Mouse (Mus musculus): Measurements from ENCODE around the gene Colgalt1. TPM values are rescaled to one million over a fixed set of nuclear protein-coding genes. Genes with fewer than 3 reads are reported as not detected.

Colgalt1 gene
- polyA plus RNA-seq, 1 experiment from 2014 or later = 60.4 TPM

DNA sequence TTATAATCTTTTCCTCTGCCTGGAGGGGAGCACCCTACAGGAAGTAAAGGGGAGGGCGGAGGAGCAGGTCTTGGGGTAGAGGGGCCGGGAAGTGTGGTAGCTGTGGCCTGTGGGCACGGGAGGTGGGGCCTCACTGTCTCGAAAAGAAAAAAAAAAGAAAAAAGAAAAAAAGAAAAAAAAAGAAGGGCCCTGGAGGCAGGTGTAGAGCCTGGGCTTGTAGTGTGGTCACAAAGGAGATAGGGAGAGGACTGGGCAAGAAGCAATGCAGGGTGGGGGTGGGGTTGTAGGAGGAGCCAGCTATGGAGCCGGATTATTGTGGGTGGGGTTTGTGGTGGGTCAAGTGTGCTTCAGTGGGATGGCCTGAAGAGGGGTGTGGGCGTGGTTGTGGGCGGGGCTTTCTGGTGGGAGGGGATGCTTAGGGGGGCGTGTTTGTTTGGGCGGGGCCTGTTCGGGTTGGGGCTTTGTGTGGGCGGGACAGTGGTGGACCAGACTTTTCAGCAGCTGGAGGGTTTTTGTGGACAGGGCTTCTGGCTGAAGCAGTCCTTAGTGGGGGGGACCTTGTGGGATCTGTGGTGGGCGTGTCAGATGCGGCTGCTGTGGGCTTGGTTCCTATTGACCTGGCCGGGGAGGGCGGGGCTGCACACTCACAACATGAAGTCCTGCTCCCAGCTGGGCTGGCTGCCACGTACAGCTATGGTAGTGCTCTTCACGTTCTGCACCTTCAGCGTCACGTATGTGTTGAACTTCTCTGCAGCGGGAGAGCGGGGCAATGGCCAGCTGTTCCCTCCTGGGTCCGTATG, 54.7 kb downstream of the Colgalt1 start:
- Histone ChIP-seq H3K27me3 (ENCODE audit: control insufficient read depth, insufficient read depth, low read length) (peaks cover 4% of the 10 kb centered on the region; the same call in 1 of the 2 replicates), H3K4me2 (ENCODE audit: low read length) (peak overlapping the region; percentile 23), H3K9me3 (ENCODE audit: control insufficient read depth, low read length) (no peaks in the 10 kb centered on the region), H3K4me3 (replicated peaks; ENCODE audit: low read depth, low read length) (no peak overlapping the region), H3K4me1 (ENCODE audit: control insufficient read depth, insufficient read depth, low read length) (peaks cover 41% of the 10 kb centered on the region), H3K27ac (replicated peaks; ENCODE audit: low read depth, low read length) (no peak overlapping the region), H3K36me3 (ENCODE audit: control insufficient read depth, insufficient read depth, low read length) (peaks cover 31% of the 10 kb centered on the region), H3K9ac (replicated peaks; ENCODE audit: low read length) (no peak overlapping the region)
- peak; percentile 10; the same call in 1 of the 2 replicates for ATAC-seq (ENCODE audit: low FRiP score, low TSS enrichment)
- DNase-seq = peak; percentile 71
- WGBS = 6% methylated on average over 22 of the region's 22 CpGs

DNA sequence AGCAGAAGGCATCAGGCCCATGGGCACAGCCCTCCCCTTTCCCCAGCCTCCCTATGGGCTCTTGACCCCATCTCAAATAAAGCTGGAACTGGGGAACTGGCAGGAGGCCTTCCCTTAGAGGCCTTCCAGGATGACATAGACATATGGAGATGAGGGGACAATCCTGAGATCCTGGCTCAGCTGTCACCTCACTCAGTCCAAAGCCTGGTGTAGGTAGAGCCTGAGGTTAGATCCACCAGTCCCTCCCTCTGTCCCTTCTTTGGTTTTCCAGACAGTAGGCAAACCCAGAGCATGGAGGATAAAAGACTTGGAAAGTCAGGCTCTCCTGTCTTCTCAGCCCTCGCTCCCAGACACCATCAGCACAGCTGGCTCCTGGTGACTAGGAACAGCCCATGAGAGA, 56.1 kb downstream of the Colgalt1 start:
- ATAC-seq (ENCODE audit: low FRiP score, low TSS enrichment) = no peak
- 19% methylated on average over 1 of the region's 1 CpGs for WGBS
- peaks cover 25% of the 10 kb centered on the region for H3K36me3 ChIP-seq (ENCODE audit: control insufficient read depth, insufficient read depth, low read length)
- peaks cover 4% of the 10 kb centered on the region; the same call in 1 of the 2 replicates for H3K27me3 ChIP-seq (ENCODE audit: control insufficient read depth, insufficient read depth, low read length)
- H3K4me1 ChIP-seq (ENCODE audit: control insufficient read depth, insufficient read depth, low read length) = peaks cover 41% of the 10 kb centered on the region
- peak overlapping the region; percentile 55; the same call in 1 of the 2 replicates for H3K9ac ChIP-seq (replicated peaks; ENCODE audit: low read length)
- no peak for DNase-seq
- H3K4me2 ChIP-seq (ENCODE audit: low read length) = peak overlapping the region; percentile 43
- no peaks in the 10 kb centered on the region for H3K9me3 ChIP-seq (ENCODE audit: control insufficient read depth, low read length)
- no peak overlapping the region for H3K4me3 ChIP-seq (replicated peaks; ENCODE audit: low read depth, low read length)
- H3K27ac ChIP-seq (replicated peaks; ENCODE audit: low read depth, low read length) = peak overlapping the region; percentile 66

DNA sequence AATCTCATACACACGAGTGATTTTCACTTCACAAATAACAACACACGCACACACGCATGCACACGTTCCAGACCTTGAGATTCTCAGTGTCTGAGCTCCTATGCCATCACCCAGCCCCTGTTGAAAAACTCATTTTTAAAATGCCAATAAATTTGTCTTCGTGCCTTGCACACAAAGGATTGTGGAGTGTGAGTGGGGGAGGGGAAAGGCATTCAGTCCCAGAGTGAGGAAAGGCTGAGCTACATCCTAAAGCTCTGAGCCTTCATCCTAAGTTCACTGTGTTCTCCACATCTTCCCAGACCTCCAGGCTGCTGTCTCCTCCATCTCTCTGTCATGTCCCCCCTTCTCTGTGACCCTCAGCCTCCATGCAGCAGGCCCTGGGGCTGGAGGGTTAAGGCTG, 56.5 kb downstream of the Colgalt1 start:
- Histone ChIP-seq H3K4me3 (replicated peaks; ENCODE audit: low read depth, low read length) (no peak overlapping the region), H3K9ac (replicated peaks; ENCODE audit: low read length) (peak overlapping the region; percentile 55), H3K36me3 (ENCODE audit: control insufficient read depth, insufficient read depth, low read length) (peaks cover 21% of the 10 kb centered on the region), H3K27ac (replicated peaks; ENCODE audit: low read depth, low read length) (peak overlapping the region; percentile 66), H3K4me1 (ENCODE audit: control insufficient read depth, insufficient read depth, low read length) (peaks cover 44% of the 10 kb centered on the region), H3K4me2 (ENCODE audit: low read length) (peak overlapping the region; percentile 43), H3K9me3 (ENCODE audit: control insufficient read depth, low read length) (no peaks in the 10 kb centered on the region), H3K27me3 (ENCODE audit: control insufficient read depth, insufficient read depth, low read length) (peaks cover 4% of the 10 kb centered on the region; the same call in 1 of the 2 replicates)
- ATAC-seq (ENCODE audit: low FRiP score, low TSS enrichment) (no peak), DNase-seq (peak; percentile 68)
- WGBS = 34% methylated on average over 5 of the region's 5 CpGs

DNA sequence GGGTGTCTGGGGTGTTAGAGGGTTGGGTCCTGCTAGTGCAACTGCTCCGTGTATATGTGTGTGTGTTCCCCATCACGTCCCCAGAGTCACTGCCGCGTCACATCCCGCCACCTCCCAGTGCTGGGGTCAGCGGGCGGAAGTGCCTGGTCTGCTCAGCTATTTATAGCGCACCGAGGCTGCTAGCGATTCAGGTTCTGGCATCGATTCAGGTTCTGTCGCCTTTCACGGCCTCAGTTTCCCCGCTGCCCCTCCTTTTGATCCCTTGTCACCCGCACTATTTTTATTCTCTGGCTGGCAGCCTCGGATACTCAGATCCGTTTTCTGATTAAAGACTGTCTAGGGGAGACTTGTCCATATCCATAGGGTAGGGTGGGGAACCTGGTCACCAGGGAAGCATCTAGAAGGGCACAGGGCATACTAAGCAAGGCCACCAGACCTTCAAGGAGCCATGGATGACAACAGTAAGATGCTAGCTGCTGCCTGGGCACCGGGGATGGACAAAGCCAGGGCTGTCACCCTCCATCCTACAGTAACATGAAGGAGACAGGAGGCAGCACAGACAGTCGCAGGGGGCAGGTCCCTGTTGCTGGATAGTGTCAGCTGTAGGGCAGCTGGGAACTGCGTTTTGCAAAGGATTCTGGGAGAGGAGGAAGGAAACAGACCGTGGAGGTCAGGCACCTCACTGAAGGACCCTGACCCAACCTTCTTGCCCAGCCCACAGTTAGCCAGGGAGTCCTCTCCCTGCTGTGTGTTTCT, 57.6 kb downstream of the Colgalt1 start:
- Histone ChIP-seq H3K27ac (replicated peaks; ENCODE audit: low read depth, low read length) (0 out of 2 replicates have a peak overlapping the region, but pooled peaks have one; percentile 41), H3K9me3 (ENCODE audit: control insufficient read depth, low read length) (no peaks in the 10 kb centered on the region), H3K4me1 (ENCODE audit: control insufficient read depth, insufficient read depth, low read length) (peaks cover 44% of the 10 kb centered on the region), H3K4me2 (ENCODE audit: low read length) (peak overlapping the region; percentile 43), H3K9ac (replicated peaks; ENCODE audit: low read length) (peak overlapping the region; percentile 55; the same call in 1 of the 2 replicates), H3K4me3 (replicated peaks; ENCODE audit: low read depth, low read length) (no peak overlapping the region), H3K36me3 (ENCODE audit: control insufficient read depth, insufficient read depth, low read length) (peaks cover 9% of the 10 kb centered on the region), H3K27me3 (ENCODE audit: control insufficient read depth, insufficient read depth, low read length) (peaks cover 4% of the 10 kb centered on the region; the same call in 1 of the 2 replicates)
- DNase-seq (peak; percentile 49), ATAC-seq (ENCODE audit: low FRiP score, low TSS enrichment) (no peak)
- 5% methylated on average over 21 of the region's 21 CpGs for WGBS

DNA sequence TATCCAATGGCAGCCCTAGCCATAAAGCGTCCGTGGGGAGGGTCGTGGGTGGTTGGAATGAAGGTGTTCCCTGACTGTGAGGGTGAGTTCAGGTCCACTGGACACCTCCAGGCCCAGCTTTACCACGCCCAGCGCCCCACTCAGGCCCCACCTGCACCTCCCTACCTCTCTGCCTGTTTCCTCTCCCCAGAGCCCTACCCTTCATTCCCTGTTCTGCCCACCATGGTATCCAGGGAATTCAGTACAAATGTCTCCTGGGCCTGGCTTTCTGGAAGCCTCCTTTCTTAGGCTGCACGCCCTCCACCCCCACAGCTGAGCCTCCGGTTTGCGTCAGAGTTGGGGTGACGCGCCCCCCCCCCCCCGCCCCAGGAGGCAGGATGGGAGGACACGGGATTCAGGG, 59.4 kb downstream of the Colgalt1 start:
- Histone ChIP-seq H3K27me3 (ENCODE audit: control insufficient read depth, insufficient read depth, low read length) (peaks cover 6% of the 10 kb centered on the region; the same call in 1 of the 2 replicates), H3K4me3 (replicated peaks; ENCODE audit: low read depth, low read length) (peak overlapping the region; percentile 86), H3K9ac (replicated peaks; ENCODE audit: low read length) (peak overlapping the region; percentile 81), H3K4me2 (ENCODE audit: low read length) (peak overlapping the region; percentile 86), H3K9me3 (ENCODE audit: control insufficient read depth, low read length) (no peaks in the 10 kb centered on the region), H3K27ac (replicated peaks; ENCODE audit: low read depth, low read length) (peak overlapping the region; percentile 93), H3K4me1 (ENCODE audit: control insufficient read depth, insufficient read depth, low read length) (peaks cover 42% of the 10 kb centered on the region), H3K36me3 (ENCODE audit: control insufficient read depth, insufficient read depth, low read length) (no peaks in the 10 kb centered on the region)
- no peak for DNase-seq
- 11% methylated on average over 12 of the region's 12 CpGs for WGBS
- peak; percentile 11; the same call in 1 of the 2 replicates for ATAC-seq (ENCODE audit: low FRiP score, low TSS enrichment)

DNA sequence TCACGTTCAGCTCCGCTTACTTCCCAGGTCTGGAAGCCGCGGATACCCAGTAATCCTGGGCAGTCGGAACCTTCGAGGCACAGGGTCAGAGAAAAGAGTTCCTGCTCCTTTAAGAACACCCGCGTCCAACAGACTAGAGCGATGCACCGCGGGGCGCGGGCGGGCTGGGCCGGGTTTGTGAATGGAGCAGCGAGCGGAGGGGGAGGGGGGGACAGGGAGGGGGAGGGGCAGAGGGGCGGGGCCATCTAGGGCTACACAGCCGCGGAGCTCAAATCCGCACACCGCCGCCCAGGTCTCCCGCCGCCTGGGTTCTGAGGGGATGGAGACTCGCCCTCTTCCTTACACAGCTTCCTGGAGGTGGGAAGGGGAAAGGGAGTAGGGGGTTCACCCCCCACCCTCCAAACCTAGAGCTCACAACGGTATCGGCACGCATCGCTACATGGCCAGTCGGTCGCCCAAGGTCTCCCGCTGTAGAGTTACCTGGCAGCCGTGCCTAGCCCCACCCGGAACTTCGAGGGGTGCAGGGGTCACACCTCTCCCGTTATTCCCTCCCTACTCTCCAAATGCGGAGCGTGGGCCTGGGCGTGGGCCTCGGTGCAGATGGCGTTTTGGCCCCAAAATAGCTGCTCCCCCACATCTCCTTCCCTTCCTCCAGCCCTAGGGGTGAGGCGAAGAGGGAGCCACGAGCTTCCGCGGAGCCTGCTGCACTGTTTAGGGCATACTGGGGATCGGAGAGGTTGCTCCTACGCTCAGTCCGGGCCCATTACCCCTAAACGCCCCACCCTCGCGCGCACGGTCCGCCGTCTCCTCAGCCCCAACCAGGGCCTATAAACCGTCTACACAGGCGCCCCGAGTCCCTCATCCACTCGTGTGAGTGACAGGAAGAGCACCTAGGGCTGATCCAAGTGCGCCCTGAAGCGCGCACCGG, 60.1 kb downstream of the Colgalt1 start:
- Histone ChIP-seq H3K9ac (replicated peaks; ENCODE audit: low read length) (peak overlapping the region; percentile 81), H3K27ac (replicated peaks; ENCODE audit: low read depth, low read length) (peak overlapping the region; percentile 93), H3K4me1 (ENCODE audit: control insufficient read depth, insufficient read depth, low read length) (peaks cover 40% of the 10 kb centered on the region), H3K27me3 (ENCODE audit: control insufficient read depth, insufficient read depth, low read length) (peaks cover 13% of the 10 kb centered on the region; the same call in 1 of the 2 replicates), H3K4me3 (replicated peaks; ENCODE audit: low read depth, low read length) (peak overlapping the region; percentile 86), H3K4me2 (ENCODE audit: low read length) (peak overlapping the region; percentile 86), H3K9me3 (ENCODE audit: control insufficient read depth, low read length) (no peaks in the 10 kb centered on the region), H3K36me3 (ENCODE audit: control insufficient read depth, insufficient read depth, low read length) (no peaks in the 10 kb centered on the region)
- under 1% methylated on average over 63 of the region's 64 CpGs for WGBS
- DNase-seq (peak; percentile 94), ATAC-seq (ENCODE audit: low FRiP score, low TSS enrichment) (peak; percentile 70)

DNA sequence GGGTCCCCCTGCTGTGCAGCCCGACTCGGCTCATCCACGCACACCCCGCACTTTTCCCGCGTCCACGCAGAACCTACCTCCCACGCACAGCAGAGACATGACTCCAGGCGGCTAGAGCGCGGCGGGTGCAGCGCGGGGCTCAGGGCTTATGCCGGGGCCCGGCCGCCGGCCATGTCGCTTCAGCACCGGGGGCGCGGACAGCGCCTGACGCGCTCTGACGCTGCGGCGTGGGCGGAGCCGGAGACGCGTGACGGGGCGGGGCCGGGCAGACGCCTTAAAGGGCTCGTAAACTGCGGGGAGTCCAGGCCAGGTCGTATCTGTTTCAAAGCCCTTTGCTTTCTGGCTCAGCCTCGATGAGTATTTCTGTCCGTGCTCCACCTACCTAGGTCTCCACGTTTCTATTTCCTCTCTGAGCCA, 60.8 kb downstream of the Colgalt1 start, which contains the start of gene Unc13a:
TSS of gene Unc13a (minus strand) at position 209 of the 417 bp plus-strand sequence.
- peak within 1 kb of the TSS; percentile 93 for H3K27ac ChIP-seq (replicated peaks; ENCODE audit: low read depth, low read length)
- H3K4me1 ChIP-seq (ENCODE audit: control insufficient read depth, insufficient read depth, low read length) = peaks cover 36% of the 10 kb centered on the region
- H3K9me3 ChIP-seq (ENCODE audit: control insufficient read depth, low read length) = no peaks in the 10 kb centered on the region
- H3K9ac ChIP-seq (replicated peaks; ENCODE audit: low read length) = peak within 1 kb of the TSS; percentile 81
- peak within 1 kb of the TSS; percentile 86 for H3K4me2 ChIP-seq (ENCODE audit: low read length)
- ATAC-seq (ENCODE audit: low FRiP score, low TSS enrichment) = peak; percentile 78
- no peaks in the 10 kb centered on the region for H3K36me3 ChIP-seq (ENCODE audit: control insufficient read depth, insufficient read depth, low read length)
- DNase-seq = peak; percentile 97
- H3K27me3 ChIP-seq (ENCODE audit: control insufficient read depth, insufficient read depth, low read length) = peaks cover 13% of the 10 kb centered on the region; the same call in 1 of the 2 replicates
- WGBS = under 1% methylated on average over 42 of the region's 42 CpGs
- peak within 1 kb of the TSS; percentile 86 for H3K4me3 ChIP-seq (replicated peaks; ENCODE audit: low read depth, low read length)

Data from midbrain, embryonic 14.5 days (tissue).